Mouse (Mus musculus): Measurements from ENCODE around the gene Ptk7.

The Ptk7 gene

GRCm38 (mm10) chr17:46609721-46610514 is 19.4 kb downstream of the Ptk7 start:
- WGBS: 61% methylated on average over 15 of the region's 15 CpGs

GRCm38 (mm10) chr17:46605987-46606386 is 23.3 kb downstream of the Ptk7 start:
- 57% methylated on average over 12 of the region's 12 CpGs for WGBS

- 71% methylated on average over 5 of the region's 5 CpGs for WGBS
Measured at GRCm38 (mm10) chr17:46605126-46605525, 24.2 kb downstream of the Ptk7 start.

DNA sequence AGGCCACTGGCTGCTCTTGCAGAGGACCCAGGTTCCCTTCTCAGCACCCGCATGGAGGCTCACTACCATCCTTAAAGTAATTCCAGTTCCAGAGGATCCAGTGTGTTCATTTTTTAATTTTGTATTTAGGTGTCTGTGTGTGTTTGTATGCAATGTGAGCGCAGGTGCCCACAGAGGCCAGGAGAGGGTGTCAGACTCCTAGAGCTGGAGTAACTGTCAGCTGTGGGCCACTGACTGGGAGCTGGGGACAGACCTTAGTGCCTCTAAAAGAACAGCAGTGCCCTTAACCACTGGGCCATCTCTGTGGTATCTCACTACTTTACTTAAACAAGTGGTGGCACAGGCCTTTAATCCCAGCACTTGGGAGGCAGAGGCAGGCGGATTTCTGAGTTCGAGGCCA is 26.1 kb downstream of the Ptk7 start:
- WGBS: over 99% methylated on average over 4 of the region's 4 CpGs

- 67% methylated on average over 9 of the region's 9 CpGs for WGBS
Measured at GRCm38 (mm10) chr17:46602212-46602611, 27.1 kb downstream of the Ptk7 start.

DNA sequence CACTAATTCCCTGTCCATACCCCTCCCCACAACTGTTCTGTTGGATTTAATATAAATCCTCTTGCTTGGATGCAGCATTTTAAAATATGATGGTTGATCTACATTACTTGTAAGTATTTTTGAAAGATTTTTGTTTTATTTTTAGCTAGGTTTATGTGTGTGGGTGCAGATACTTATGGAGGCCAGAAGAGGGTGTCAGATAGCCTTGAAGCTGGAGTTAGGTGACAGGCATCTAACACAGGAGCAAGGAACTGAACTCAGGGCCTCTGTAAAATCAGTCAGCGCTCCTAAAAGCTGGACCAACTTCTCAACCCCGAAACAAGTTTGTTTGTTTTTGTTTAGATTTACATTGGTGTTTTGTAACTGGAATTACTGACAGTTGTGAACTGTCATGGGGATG is 28.7 kb downstream of the Ptk7 start:
- WGBS: 93% methylated on average over 2 of the region's 2 CpGs

DNA sequence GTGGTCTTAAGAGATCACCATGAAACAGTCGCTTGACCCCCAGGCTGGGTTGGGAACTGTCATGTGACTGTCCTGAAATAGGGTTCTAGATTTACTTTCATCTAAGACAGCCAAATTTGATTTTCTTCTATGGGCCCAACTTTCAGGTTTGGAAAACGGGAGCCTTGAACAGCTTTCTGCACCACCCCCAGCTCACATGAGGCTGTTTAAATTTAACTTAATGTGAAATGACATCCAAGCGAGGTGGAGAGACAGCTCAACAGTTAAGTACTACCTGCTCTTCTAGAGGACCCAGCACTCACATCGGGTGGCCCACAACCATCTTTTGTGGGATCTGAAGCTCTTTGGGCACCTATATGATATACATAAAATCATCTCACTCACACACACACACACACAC is 30.3 kb downstream of the Ptk7 start:
- 48% methylated on average over 4 of the region's 4 CpGs for WGBS

- 87% methylated on average over 11 of the region's 11 CpGs for WGBS
Measured at GRCm38 (mm10) chr17:46597956-46598355, 31.3 kb downstream of the Ptk7 start.

DNA sequence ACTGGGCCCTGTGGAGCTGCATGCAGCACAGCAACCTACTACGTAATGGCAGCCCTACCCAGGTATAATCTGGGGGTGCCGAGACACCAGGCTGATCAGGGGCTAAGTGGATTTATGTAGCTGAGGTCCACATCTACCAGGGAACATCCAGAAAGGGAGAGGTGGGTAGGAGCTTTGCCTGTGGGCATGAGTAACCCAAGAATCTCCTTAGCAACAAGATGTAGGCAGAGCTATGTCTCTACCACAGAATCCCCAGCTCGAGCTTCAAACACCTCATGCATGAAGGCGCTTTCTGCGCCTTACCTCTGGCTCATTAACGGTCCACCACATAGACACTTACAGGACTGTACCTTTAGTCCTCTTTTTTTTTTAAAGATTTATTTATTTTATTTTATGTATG is 34.0 kb downstream of the Ptk7 start:
- 58% methylated on average over 6 of the region's 6 CpGs for WGBS

DNA sequence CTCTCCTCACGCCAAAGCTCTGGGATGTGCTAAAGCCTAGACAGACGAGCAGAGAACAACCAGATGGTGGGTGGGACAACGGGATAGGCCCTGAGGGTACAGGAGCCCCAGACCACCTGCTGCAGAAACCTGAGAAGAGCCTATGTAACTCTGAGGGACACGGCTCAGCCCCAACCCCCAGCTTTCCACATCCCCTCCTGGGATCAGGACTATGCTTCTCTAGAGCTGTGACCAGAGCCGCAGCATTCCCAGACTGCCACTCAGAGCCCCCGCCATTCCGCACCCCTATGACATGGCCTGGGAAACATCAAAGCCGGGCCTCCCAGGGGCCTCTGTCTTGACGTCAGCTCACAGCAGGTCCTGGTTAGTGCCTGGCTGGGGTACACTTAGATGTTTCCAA is 34.7 kb downstream of the Ptk7 start:
- WGBS: 66% methylated on average over 9 of the region's 9 CpGs

DNA sequence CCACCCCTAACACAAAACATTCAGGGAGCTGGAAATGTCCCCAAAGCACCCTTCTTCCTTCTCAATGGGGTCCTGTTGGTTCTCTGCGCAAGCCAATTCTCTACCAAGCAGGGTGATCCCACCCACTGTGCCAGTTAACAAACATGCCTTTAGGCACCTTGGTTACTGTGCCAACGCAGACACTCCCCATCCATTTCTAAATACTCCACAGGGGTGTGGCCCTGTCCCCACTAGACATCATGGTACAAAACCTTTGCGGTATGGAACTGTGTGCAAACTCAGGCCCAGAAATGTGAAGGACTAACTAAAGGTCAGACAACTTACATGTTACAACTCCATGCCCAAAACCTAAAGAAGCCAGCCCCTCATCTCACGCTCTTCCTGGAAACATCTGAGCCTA is 36.2 kb downstream of the Ptk7 start:
- WGBS: 78% methylated on average over 4 of the region's 4 CpGs

DNA sequence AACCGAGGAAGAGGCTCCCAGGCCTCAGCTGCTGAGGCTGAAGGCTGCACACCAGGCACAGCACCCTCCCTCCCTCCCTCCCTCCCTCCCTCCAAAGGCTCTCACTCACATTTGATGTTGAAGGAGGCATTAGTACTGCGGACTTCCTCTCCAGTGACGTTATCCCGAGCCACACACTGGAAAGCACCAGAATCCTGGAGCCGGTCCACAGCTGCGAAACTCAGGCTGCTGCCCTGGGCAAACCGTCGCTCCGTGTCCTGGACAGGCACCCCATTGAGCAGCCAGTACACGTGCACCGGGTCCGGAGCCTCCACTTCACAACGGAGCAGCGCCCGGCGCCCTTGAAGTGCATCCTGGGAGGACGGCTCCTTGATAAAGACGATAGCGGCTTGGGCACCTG is 37.9 kb downstream of the Ptk7 start:
- 68% methylated on average over 19 of the region's 19 CpGs for WGBS

- 68% methylated on average over 7 of the region's 7 CpGs for WGBS
Measured at GRCm38 (mm10) chr17:46590439-46590838, 38.9 kb downstream of the Ptk7 start.

DNA sequence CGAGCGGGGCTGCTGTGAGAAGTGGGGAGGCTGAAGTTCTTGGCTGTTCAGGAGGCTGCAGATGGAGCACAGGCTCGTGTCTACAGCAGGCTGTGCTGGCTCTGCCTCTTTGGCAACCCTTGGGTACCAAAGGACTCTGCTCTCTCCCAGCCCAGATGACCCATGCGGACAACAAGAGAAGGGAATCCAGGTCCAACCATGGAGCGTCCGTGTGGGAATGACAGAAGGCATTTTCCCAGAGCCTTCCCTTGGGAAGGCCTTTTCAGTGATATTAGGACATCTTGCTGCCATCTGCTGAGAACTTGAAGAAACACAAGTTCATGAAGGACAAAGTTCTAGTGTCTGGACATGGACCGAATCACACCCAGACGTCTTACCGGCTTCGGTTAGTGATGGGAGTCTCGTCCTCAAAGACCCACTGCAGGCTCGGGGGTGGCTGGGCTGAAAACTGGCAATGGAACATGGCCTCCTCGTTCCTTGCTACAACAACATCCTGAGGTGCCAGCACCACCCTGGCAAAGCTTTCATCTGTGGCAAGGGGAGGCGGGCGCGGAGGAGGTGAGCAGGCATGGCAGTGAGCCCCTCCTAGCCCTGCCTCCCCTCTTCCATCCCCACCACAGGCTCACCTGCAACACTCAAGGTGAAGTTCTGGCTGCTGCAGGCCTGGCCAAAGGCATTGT is 39.5 kb downstream of the Ptk7 start:
- WGBS: 64% methylated on average over 16 of the region's 16 CpGs

DNA sequence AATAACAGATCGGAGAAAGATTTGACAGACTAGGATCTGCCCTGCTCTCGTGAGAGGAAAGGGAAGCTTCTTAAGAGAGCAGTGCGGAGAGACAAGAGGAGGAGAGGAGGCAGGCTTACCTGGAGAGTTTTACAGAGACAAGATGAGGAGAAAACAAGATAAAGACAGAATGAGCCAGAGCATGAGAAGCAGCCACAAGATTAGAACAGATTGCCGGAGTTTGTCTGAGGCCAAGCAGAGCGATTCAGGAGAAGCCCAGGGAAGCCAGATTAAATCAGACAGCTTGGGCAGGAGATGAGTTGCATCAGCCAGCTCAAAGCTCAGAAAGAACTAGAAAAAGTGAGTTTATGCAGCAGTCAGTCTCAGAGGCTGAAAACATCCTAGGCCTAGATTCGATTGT is 40.4 kb downstream of the Ptk7 start:
- WGBS: 70% methylated on average over 6 of the region's 6 CpGs

DNA sequence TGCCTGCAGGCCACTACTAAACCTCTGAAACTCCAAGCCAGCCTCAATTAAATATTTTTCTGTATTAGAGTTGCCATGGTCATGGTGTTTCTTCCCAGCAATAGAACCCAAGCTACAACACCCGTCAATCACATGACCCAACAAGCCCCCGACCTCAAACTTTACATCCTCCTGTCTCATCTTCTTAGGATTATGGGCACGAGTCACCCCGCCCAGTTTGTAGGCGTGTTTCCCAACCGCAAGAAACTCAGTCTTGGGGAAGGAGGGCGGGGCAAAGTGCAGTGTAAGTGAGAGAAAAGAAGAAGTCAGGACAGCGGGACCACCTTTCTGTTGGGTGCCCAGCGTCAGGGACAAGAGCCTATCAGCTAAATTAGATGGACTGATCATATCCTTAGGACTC is 41.1 kb downstream of the Ptk7 start:
- 74% methylated on average over 9 of the region's 9 CpGs for WGBS

DNA sequence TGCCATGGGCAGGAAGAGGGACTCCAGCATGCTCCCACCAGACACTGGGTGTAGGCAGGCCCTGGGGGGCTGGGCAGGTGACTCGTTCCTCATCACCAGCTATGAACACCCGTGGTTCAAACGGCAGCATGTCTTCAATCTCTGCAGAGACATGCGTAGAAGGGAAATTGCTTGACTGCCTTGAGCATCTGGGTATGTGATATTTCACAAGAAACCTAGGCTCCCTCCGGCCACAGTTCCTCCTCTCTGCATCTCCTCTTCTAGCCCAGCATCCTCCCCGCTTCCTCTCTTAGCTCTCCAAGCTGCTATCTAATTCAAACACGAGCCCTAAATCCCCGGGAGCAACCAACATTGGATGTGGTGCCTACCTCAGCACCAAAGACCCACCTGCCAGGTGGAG is 43.0 kb downstream of the Ptk7 start:
- 89% methylated on average over 8 of the region's 8 CpGs for WGBS

- 61% methylated on average over 5 of the region's 5 CpGs for WGBS
Measured at GRCm38 (mm10) chr17:46578650-46579049, 50.7 kb downstream of the Ptk7 start.

- 86% methylated on average over 13 of the region's 13 CpGs for whole genome bisulfite sequencing
Measured at GRCm38 (mm10) chr17:46576070-46576469, 53.2 kb downstream of the Ptk7 start.

GRCm38 (mm10) chr17:46574535-46574934 is 54.8 kb downstream of the Ptk7 start:
- 90% methylated on average over 7 of the region's 7 CpGs for WGBS

GRCm38 (mm10) chr17:46571005-46571404 is 58.3 kb downstream of the Ptk7 start:
- WGBS: 81% methylated on average over 11 of the region's 11 CpGs

DNA sequence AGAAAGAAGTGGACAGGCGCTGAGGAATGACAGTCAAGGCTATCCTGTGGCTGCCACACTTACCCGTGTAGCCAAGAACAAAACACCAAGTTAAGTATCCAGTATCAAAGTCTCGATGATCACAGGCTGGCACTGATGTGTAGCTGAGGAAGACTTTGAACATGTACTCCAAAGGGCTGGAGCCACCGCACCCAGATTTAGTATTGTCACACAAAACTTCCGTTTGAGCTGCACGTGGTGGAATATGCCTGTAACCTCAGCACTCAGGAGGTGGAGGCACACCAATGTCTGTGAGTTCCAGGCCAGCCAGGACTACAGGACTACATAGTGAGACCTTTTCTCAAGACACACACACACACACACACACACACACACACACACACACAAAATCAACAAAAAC is 70.2 kb downstream of the Ptk7 start:
- 91% methylated on average over 6 of the region's 6 CpGs for WGBS

DNA sequence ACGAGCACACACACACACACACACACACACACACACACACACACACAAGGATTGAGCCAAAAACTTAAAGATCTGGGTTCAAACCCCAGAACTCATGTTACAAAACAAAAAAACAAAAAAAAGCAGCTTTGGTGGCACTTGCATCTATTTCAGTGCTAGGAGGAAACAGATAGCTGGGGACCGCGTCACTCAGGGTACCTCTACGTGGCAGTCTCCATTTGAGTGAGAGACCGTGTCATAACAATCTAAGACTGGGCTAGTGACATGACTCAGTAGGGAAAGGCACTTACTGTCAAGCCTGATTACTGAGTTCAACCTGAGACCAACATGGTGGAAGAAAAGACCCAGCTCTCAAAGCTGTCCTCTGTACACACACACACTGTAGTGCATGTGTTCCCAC is 71.2 kb downstream of the Ptk7 start:
- 91% methylated on average over 5 of the region's 5 CpGs for WGBS

GRCm38 (mm10) chr17:46556584-46556945 is 72.7 kb downstream of the Ptk7 start:
- 2% methylated on average over 11 of the region's 11 CpGs for WGBS
